Mouse (Mus musculus) megakaryocyte, embryonic 14.5 days (primary cell): ENCODE data around the gene Scfd2.

Experiments used
- FLI1 ChIP-seq: IDR thresholded peaks from 2 replicates; pipeline ENCODE4 v1.6.1; 2012; ENCODE audit warnings: low read length, inconsistent platforms, mixed read lengths
- GATA1 ChIP-seq: IDR thresholded peaks from 3 replicates; pipeline ENCODE4 v1.6.1; 2012; ENCODE audit warnings: mixed read lengths, low read length, inconsistent platforms, borderline replicate concordance

DNA sequence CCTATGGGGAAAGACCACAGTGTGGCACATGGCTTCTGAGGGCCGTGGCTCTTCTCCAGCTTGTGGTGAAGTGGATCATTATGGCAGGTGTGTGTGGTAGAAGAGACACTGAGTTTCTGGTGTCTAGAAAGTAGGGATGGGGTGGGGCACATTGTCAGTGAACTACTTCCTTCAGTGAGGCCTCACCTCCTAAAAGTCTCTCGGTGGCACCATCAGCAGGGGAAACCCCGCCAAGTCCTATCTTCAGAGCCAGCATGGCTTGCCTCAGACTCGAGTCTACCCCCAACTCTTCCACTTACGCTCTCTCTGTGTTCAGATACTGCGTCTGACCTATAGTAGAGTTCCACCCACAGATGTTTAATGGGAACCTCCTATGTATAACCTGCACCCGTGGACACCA, 297.8 kb downstream of the Scfd2 start:
- no peak for TF ChIP-seq GATA1
- TF ChIP-seq FLI1 = no peak
